Mouse (Mus musculus) gastrocnemius, postnatal 25 days (tissue): ENCODE data around the gene Micall1. TPM values are rescaled to one million over a fixed set of nuclear protein-coding genes. Genes with fewer than 3 reads are reported as not detected.

Experiments used
- DNase-seq: peaks from one replicate; pipeline ENCODE4 v3.0.0; 2022
- total RNA-seq, 2 experiments: library from RNA; stranded (reverse); gene quantifications; 1 replicate in 1 of 2; 2 replicates in 1 of 2; pipeline ENCODE4 v1.2.3; 2021

Micall1 gene
- total RNA-seq, 2 experiments from 2014 or later = 14.0 to 15.0 TPM

DNA sequence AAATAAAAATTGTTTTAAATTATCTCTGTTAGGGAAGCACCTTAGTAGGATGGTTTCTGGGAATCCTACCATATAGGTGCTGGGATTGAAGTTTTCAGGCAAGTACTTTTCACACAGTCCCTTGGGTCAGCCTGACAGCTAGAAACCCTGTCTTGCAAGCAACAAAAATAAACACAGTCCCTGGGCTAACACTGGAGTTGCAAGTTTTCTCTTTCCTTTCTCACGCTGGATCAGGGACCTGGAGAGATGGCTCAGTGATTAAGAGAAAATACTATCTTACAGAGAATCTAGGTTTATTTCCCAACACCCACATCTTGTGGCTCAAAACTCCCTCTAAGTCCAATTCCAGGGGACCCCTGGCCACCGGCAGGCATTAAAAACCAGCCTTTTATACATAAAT, 11.6 kb upstream of the Micall1 start:
- no peak for DNase-seq

DNA sequence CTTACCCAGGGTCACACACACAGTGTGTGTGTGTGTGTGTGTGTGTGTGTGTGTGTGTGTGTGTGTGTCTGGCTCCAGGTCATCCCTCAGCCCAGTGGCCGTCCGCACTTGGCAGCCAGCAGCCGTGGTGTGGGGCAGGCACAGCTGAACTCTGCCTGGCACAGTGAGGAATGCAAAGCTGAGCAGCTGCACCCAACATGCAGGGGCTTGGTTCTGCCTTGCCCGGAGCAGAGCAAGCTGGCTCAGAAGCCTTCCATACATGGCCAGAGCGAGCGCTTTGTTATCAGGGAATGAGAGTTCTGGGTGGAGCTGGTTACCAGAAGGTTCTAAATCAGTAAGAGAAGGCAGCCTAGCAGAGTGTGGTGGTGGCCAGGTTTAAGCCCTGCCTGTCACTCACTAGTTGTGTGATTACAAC, 11.1 kb upstream of the Micall1 start:
- DNase-seq = peak; percentile 79

GRCm38 (mm10) chr15:79098220-79098619, 10.5 kb upstream of the Micall1 start:
- no peak for DNase-seq

GRCm38 (mm10) chr15:79098868-79099267, 9.8 kb upstream of the Micall1 start:
- no peak for DNase-seq

- no peak for DNase-seq
These were observed 9.2 kb upstream of the Micall1 start for GRCm38 (mm10) chr15:79099456-79099855.

- DNase-seq = no peak
These were observed 8.3 kb upstream of the Micall1 start for GRCm38 (mm10) chr15:79100391-79100790.

DNA sequence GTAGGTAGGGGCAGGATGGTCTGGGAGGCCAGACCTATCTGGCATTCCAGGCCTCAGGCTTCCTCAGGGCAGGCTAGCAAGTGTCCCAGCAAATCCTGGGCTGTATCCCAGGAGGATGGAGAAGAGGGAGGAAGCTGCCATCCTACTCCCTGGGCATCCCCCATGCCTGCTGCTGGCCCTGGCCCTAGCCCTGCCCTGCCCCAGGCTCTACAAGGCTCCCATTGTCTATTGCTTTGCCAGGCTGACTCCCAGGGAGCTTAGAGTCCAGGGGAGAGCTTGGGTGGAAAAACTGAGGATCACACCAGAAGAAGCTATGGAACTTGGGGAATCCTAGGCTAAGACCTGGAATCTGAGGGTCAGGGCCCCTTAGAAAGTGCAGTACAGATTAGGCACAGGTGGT, 7.2 kb upstream of the Micall1 start:
- no peak for DNase-seq

DNA sequence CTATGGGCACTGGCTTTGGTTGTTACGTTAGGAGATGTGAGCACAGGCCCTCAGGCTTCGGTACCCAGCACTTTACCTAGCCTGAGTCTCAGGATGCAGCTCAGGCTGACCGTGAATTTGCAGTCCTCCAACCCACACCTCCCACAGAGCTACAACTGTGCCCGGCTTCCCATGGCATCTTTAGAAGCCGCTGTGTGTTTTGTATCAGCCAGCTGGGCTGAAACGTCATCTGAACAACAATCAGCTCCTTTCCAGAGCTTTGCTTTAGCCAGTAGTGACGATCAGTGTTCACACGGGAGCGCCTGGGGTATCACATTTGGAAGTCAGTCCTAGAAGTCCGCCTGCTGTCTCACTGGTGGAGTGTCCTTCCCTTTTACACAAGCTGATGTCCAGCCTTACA, 5.4 kb upstream of the Micall1 start:
- no peak for DNase-seq

DNA sequence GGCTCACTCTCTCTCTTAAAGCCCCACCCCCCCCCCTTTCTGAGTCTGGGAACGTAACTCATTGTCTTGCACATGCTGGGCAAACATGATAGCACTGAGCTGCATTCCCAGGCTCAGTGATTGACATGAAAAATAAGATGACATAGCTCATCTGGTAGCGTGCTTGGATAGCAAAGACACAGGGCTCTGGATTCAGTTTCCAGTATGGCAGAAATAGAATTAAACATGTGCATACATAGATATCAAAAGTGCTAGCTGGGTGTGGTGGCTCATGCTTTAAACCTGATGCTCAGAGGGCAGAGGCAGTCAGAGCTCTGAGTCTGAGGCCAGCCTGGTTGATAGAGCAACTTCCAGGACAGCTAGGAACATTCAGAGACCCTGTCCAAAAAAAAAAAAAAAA, 2.9 kb upstream of the Micall1 start:
- no peak for DNase-seq

- DNase-seq = no peak
These were observed 732 bp upstream of the Micall1 start for GRCm38 (mm10) chr15:79107966-79108365.

GRCm38 (mm10) chr15:79109321-79109934, 730 bp downstream of the Micall1 start:
- no peak for DNase-seq

- DNase-seq = no peak
These were observed 1.3 kb downstream of the Micall1 start for GRCm38 (mm10) chr15:79110031-79110430.

- DNase-seq = no peak
These were observed 1.8 kb downstream of the Micall1 start for GRCm38 (mm10) chr15:79110528-79110927.

GRCm38 (mm10) chr15:79111774-79112173, 3.1 kb downstream of the Micall1 start:
- DNase-seq = no peak

DNA sequence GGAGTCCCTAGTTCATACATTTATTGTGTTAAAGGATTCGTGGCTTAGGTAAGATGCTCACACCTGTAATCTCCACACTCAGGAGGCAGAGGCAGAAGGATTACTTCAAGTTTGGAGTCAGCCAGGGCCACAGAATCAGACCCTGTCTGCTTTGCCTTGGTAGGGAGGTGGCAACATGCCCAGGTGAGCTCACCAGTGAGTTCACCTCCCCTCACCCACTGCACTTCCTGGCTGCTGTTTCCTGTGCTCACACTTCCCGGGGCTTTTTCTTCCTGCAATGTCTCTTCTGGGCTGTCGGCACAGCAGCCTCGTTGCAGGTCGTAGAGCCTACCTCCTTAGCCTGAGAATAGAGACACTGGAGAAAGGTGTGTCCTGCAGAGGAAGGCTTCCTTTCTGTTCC, 6.6 kb downstream of the Micall1 start:
- DNase-seq = no peak

DNA sequence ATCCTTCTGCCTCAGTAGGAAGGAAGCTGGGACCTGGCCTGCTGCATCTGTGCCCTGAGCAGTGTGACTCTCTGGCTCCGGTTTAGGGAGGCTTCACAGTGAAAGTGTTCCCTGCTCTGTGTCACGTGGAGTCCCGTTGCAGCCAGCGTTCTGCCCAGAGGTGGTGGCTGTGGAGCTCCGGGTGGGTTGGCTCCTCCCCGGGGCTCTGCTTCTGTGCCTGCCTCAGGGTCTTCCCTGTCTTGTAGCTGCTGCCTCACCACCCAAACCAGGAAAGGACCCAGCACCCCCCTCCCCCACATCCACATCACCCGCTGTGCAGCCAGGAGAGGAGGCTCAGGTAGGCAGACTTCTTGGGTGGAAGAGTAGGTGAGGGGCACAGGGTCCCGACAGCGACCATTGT, 10.8 kb downstream of the Micall1 start:
- no peak for DNase-seq

GRCm38 (mm10) chr15:79122119-79122518, 13.4 kb downstream of the Micall1 start:
- DNase-seq = no peak

DNA sequence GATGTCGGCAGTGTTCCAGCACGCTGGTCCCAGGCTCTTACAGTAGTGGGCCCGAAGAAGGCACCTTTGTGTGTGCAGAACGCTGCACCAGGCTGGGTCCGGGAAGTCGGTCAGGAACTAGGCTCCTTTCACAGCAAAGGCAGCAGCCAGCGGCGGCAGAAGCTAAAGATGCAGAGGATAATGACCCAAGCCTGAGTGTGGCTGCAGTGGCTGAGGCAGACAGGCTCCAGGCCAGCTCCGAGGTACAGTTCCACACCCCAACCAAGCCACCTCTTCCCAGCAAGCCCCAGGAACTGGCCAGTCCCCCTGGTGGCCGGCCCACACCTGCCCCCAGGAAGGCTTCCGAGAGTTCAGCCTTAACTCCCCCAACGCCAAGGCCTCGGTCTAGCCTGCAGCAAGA, 13.8 kb downstream of the Micall1 start:
- no peak for DNase-seq

DNA sequence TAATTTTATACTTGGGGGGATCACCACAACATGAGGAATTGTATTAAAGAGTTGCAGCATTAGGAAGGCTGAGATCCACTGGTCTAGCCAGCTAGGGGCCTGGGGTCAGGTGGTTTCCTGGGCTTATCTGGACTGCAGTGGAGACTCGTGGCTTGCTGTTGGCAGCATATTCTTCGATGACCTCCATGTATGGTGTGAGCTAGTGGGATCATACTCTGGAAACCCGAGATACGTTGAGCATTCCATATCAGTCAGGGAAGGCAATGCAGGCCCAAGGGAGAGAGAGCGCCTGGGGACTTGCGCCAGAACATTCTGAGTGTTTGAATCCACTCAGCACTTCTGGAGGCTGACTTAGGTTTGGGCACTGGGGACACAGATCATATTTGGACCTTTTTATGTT, 15.1 kb downstream of the Micall1 start:
- peak; percentile 48 for DNase-seq

DNA sequence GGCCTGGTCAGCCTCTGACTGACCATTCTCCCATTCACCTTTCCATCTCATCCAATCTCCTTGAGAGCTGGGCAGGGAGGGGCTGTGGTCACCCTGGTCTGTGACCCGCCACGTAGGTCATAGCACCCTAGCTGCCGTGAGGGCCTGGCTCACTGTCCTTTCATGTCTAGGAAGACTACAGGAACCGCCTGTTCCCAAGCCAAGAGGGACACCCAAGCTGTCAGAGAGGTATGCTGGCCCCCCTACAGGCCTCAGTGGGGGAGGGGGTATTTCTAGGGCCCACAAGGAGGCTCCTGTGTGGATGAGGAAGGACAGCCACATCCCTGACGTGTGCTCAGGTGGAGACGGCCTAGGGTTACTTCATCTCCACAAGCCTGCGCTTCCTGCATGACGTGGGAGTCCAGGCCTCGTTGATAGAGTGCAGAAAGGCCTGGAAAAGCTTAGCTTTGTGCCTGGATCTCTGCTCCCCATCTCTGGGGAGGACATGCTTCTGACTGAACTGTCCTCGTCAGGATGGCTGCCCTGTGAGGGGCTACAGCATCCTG, 15.7 kb downstream of the Micall1 start:
- DNase-seq = no peak

GRCm38 (mm10) chr15:79126217-79126932, 17.7 kb downstream of the Micall1 start:
- DNase-seq = no peak

- no peak for DNase-seq
These were observed 18.4 kb downstream of the Micall1 start for GRCm38 (mm10) chr15:79127101-79127500.

GRCm38 (mm10) chr15:79128208-79128607, 19.5 kb downstream of the Micall1 start:
- no peak for DNase-seq

- no peak for DNase-seq
These were observed 20.6 kb downstream of the Micall1 start for GRCm38 (mm10) chr15:79129311-79129710.
